Mouse (Mus musculus) erythroblast, embryonic 14.5 days (primary cell): ENCODE measurements around the gene Fcamr.

ENCODE experiments used
- GATA1 ChIP-seq: IDR thresholded peaks from 2 replicates; pipeline ENCODE4 v1.6.1; 2012; ENCODE audit warnings: low read length, inconsistent platforms, mixed read lengths
- TAL1 ChIP-seq: IDR thresholded peaks from 3 replicates; pipeline ENCODE4 v1.6.1; 2012; ENCODE audit warnings: low read length, inconsistent platforms, mixed read lengths

- TF ChIP-seq GATA1 = no peak
- no peak for TF ChIP-seq TAL1
These were observed 16.6 kb upstream of the Fcamr start for GRCm38 (mm10) chr1:130784054-130784453.
